Mouse (Mus musculus) myocyte (in vitro differentiated cells): ENCODE measurements around the gene Gpr4. TPM values are rescaled to one million over a fixed set of nuclear protein-coding genes. Genes with fewer than 3 reads are reported as not detected.

ENCODE experiments used
- H3K27me3 ChIP-seq: one replicate; pipeline ENCODE4 v1.6.1; 2011; ENCODE audit not compliant: control insufficient read depth, insufficient read depth, insufficient read length
- H3K36me3 ChIP-seq: one replicate; pipeline ENCODE4 v1.6.1; 2011; ENCODE audit not compliant: control insufficient read depth, insufficient read depth
- H3K4me2 ChIP-seq: one replicate; pipeline ENCODE4 v1.6.1; 2011; ENCODE audit warnings: low read depth, control low read depth
- H3K4me3 ChIP-seq: one replicate; pipeline ENCODE4 v1.5.1; 2011; ENCODE audit warnings: mild to moderate bottlenecking, control low read depth, moderate library complexity
- H3K79me2 ChIP-seq: one replicate; pipeline ENCODE4 v1.6.1; 2011; ENCODE audit not compliant: control insufficient read depth, insufficient read depth
- H3ac ChIP-seq: one replicate; pipeline ENCODE4 v1.6.1; 2011; ENCODE audit not compliant: control insufficient read depth, insufficient read length
- CEBPB ChIP-seq: IDR thresholded peaks from 2 replicates; pipeline ENCODE4 v1.6.1; 2011; ENCODE audit warnings: mild to moderate bottlenecking, moderate library complexity; ENCODE audit not compliant: poor library complexity, insufficient read depth, severe bottlenecking
- E2F4 ChIP-seq: IDR thresholded peaks from one replicate; pipeline ENCODE4 v1.6.1; 2011; ENCODE audit warnings: mild to moderate bottlenecking, control low read depth, moderate library complexity; ENCODE audit not compliant: insufficient read depth
- MAX ChIP-seq: IDR thresholded peaks from one replicate; pipeline ENCODE4 v1.6.1; 2011; ENCODE audit warnings: low read depth, mild to moderate bottlenecking, control low read depth
- MYOD1 ChIP-seq, 3 experiments: IDR thresholded peaks; one replicate each; pipeline ENCODE4 v1.6.1; 2011; ENCODE audit warnings: control low read depth in 2 of 3, low read depth in 2 of 3, mild to moderate bottlenecking in 2 of 3, moderate library complexity in 1 of 3; ENCODE audit not compliant: insufficient read length in 2 of 3, control insufficient read depth in 1 of 3
- MYOG ChIP-seq, 3 experiments: IDR thresholded peaks; one replicate each; pipeline ENCODE4 v1.6.1; 2011; ENCODE audit warnings: control low read depth in 2 of 3, low read depth in 2 of 3, mild to moderate bottlenecking in 2 of 3; ENCODE audit not compliant: insufficient read length in 2 of 3, control insufficient read depth in 1 of 3, insufficient read depth in 1 of 3
- POLR2A ChIP-seq: IDR thresholded peaks from one replicate; pipeline ENCODE4 v1.6.1; 2011; ENCODE audit warnings: low read depth, mild to moderate bottlenecking, control low read depth, moderate library complexity; ENCODE audit not compliant: insufficient read length
- POLR2AphosphoS2 ChIP-seq: IDR thresholded peaks from one replicate; pipeline ENCODE4 v1.6.1; 2011; ENCODE audit warnings: low read depth, control low read depth; ENCODE audit not compliant: insufficient read length
- REST ChIP-seq: IDR thresholded peaks from one replicate; pipeline ENCODE4 v1.6.1; 2011; ENCODE audit warnings: mild to moderate bottlenecking, control low read depth, moderate library complexity; ENCODE audit not compliant: insufficient read depth, insufficient read length
- SRF ChIP-seq: IDR thresholded peaks from one replicate; pipeline ENCODE4 v1.6.1; 2011; ENCODE audit warnings: low read depth; ENCODE audit not compliant: control insufficient read depth, insufficient read length
- TCF12 ChIP-seq: IDR thresholded peaks from one replicate; pipeline ENCODE4 v1.6.1; 2011; ENCODE audit warnings: mild to moderate bottlenecking, control low read depth; ENCODE audit not compliant: poor library complexity, insufficient read depth, severe bottlenecking
- TCF3 ChIP-seq: IDR thresholded peaks from one replicate; pipeline ENCODE4 v1.6.1; 2011; ENCODE audit warnings: low read depth, control low read depth; ENCODE audit not compliant: insufficient read length
- USF1 ChIP-seq: IDR thresholded peaks from one replicate; pipeline ENCODE4 v1.6.1; 2011; ENCODE audit warnings: low read depth, mild to moderate bottlenecking, control low read depth, moderate library complexity
- polyA plus RNA-seq: library from polyadenylated mRNA; unstranded; fragments of >200 nt; fragmentation: generic; extraction: Trizol; gene quantifications from one replicate; pipeline ENCODE4 v1.2.1, GENCODE M21; 2012; ENCODE audit warnings: missing spikeins

Gpr4 gene
- 0.10 TPM for polyA plus RNA-seq

DNA sequence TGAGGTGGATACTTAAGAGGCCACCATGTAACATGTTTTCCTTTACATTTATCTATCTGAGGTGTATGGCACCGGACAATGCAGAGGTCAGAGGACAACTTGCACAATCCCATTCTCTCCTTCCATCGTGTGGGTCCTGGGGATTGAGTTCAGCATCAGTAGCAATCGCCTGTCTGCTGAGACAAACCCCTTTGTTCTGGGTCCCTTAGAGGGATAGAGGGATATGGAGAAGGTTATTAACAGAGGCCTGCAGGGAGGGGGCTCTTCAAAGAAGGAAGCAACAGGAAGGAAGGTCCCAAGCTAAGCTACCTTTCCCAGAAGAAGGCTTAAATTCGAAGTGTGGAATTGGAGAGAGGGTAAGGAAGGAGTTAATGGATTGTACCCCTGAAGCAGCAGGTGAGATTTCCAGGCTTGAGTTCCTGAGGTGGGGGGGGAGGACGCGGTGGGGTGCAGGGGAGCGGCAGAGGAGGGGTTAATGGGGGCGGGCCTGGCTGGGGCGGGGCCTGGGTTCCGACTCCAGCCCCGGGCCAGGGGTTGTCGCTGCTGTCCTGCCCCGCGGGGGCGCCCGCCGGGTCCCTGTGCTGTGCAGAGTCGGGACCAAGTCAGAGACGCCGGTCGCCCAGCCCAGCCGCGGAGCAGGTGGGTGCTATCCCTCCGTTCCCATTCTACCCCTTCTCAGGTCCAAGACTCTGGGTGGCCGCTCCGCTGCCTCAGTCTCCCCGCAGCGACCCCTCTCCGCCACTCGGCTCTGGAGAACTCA, at the start of gene Gpr4:
TSS of gene Gpr4 (plus strand) at position 543 of the 760 bp plus-strand sequence.
- no peak within 1 kb of the TSS for H3K4me3 ChIP-seq

GRCm38 (mm10) chr7:19162928-19163327, 49.4 kb upstream of the Gpr4 start:
- H3K79me2 ChIP-seq, result no peaks in the 10 kb centered on the region
- H3K36me3 ChIP-seq, result no peaks in the 10 kb centered on the region
- H3K4me3 ChIP-seq, result no peak overlapping the region
- no peaks in the 10 kb centered on the region for H3K27me3 ChIP-seq
- no peak overlapping the region for H3ac ChIP-seq
- TF ChIP-seq POLR2A (no peak), TCF12 (no peak), E2F4 (no peak), TCF3 (no peak), MAX (no peak)
- no peak overlapping the region for H3K4me2 ChIP-seq

More for the DNA sequence above, at the start of gene Gpr4:
- Histone ChIP-seq H3K36me3 (no peaks in the 10 kb centered on the region), H3K27me3 (peaks cover 19% of the 10 kb centered on the region), H3K79me2 (no peaks in the 10 kb centered on the region), H3K4me2 (no peak within 1 kb of the TSS), H3ac (no peak within 1 kb of the TSS)
- no peak for TF ChIP-seq TCF3
- no peak for TF ChIP-seq MAX
- no peak for TF ChIP-seq CEBPB
- TF ChIP-seq SRF, result no peak
- no peak for TF ChIP-seq TCF12
- TF ChIP-seq MYOG (IDR thresholded peaks at IDR 0.05; ENCODE audit: control insufficient read depth in 1 of 3, insufficient read depth in 1 of 3, insufficient read length in 2 of 3, low read depth in 2 of 3), result no peak
- no peak for TF ChIP-seq USF1
- TF ChIP-seq E2F4, result no peak
- TF ChIP-seq REST, result no peak
- TF ChIP-seq MYOD1 (IDR thresholded peaks at IDR 0.05; ENCODE audit: control insufficient read depth in 1 of 3, insufficient read length in 2 of 3, low read depth in 2 of 3), result no peak
- TF ChIP-seq POLR2A, result no peak
- no peak for TF ChIP-seq POLR2AphosphoS2

DNA sequence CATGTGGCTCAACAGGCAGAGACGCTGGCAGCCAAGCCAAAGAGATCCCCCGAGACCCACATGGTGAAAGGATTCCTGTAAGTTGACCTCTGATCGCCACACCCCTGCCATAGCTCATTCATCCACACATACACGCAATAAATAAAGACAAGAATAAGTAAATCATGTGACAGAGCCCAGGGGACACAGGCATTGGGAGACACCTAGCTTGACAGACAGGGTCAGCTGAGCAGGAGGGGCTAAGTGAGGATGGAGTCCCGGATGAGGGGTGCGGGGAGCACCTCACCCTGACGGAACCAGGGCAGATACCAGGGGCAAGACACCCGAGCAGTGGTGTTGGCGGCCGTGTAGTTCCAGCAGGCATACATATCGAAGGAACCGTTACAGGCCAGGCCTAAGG, 48.6 kb upstream of the Gpr4 start:
- Histone ChIP-seq H3K4me2 (peak overlapping the region; percentile 46), H3K79me2 (no peaks in the 10 kb centered on the region), H3K4me3 (no peak overlapping the region), H3K36me3 (no peaks in the 10 kb centered on the region), H3K27me3 (no peaks in the 10 kb centered on the region), H3ac (no peak overlapping the region)
- peak; percentile 47 for TF ChIP-seq USF1
- TF ChIP-seq REST, result no peak
- TF ChIP-seq MYOD1 (IDR thresholded peaks at IDR 0.05; ENCODE audit: control insufficient read depth in 1 of 3, insufficient read length in 2 of 3, low read depth in 2 of 3), result peak in 2 of 3 experiments; percentile 94 to 96

GRCm38 (mm10) chr7:19164189-19164588, 48.1 kb upstream of the Gpr4 start:
- H3K4me3 ChIP-seq, result no peak overlapping the region
- H3K4me2 ChIP-seq, result peak overlapping the region; percentile 46
- H3K36me3 ChIP-seq, result no peaks in the 10 kb centered on the region
- H3K79me2 ChIP-seq, result no peaks in the 10 kb centered on the region
- no peak overlapping the region for H3ac ChIP-seq
- H3K27me3 ChIP-seq, result no peaks in the 10 kb centered on the region
- TF ChIP-seq CEBPB, result no peak
- TF ChIP-seq MYOG (IDR thresholded peaks at IDR 0.05; ENCODE audit: control insufficient read depth in 1 of 3, insufficient read depth in 1 of 3, insufficient read length in 2 of 3, low read depth in 2 of 3), result no peak
- TF ChIP-seq MYOD1 (IDR thresholded peaks at IDR 0.05; ENCODE audit: control insufficient read depth in 1 of 3, insufficient read length in 2 of 3, low read depth in 2 of 3), result no peak
- TF ChIP-seq POLR2AphosphoS2, result no peak
- TF ChIP-seq SRF, result no peak
- TF ChIP-seq MAX, result no peak
- no peak for TF ChIP-seq E2F4
- no peak for TF ChIP-seq USF1
- no peak for TF ChIP-seq POLR2A
- TF ChIP-seq TCF3, result no peak
- TF ChIP-seq REST, result no peak
- TF ChIP-seq TCF12, result no peak

DNA sequence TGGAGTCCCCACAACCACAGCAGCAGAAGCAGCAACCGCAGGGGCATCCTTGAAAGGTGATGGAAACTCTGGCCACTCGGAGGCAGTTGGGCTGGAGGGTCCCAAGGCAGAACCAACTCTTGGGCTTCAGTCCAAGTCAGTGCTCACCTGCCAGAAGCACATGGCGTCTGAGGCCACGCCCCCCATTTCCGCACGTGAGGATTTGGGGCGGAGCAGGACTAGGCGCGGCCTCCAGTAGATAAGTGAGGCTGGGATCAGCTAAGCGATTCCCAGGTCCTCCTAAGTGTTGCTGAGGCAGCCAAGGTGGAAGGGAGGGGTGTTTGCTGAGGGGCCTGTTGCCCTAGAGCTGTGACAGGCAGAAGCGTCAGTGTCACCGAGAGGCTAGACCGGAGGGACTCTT, 47.4 kb upstream of the Gpr4 start:
- no peak for TF ChIP-seq MAX
- Histone ChIP-seq H3K4me2 (peak overlapping the region; percentile 46), H3K4me3 (no peak overlapping the region), H3K79me2 (no peaks in the 10 kb centered on the region), H3K27me3 (no peaks in the 10 kb centered on the region), H3ac (no peak overlapping the region), H3K36me3 (no peaks in the 10 kb centered on the region)
